Mouse (Mus musculus) hindbrain, embryonic 12.5 days (tissue): ENCODE results near the gene Msh6. TPM values are rescaled to one million over a fixed set of nuclear protein-coding genes. Genes with fewer than 3 reads are reported as not detected.
"Not testable (repeated sequence)": the region's sequence is repeated elsewhere in the genome, so short reads cannot be mapped to it uniquely, and the experiment has no call there.

ENCODE experiments used
- ATAC-seq: fragments of 200-750 bp; cut with Nextera tagmentation; 2 replicates; pipeline ENCODE4 v1.8.0; 2017; ENCODE audit warnings: moderate TSS enrichment; ENCODE audit not compliant: low FRiP score
- H3K27ac ChIP-seq: fragments of 300-500 bp; sonication (generic); 2 replicates; pipeline ENCODE4 v1.5.1; 2016; ENCODE audit warnings: mild to moderate bottlenecking
- H3K27me3 ChIP-seq: fragments of 300-500 bp; sonication (generic); 2 replicates; pipeline ENCODE4 v1.6.1; 2016; ENCODE audit warnings: mild to moderate bottlenecking
- H3K36me3 ChIP-seq: fragments of 300-500 bp; sonication (generic); 2 replicates; pipeline ENCODE4 v1.6.1; 2016; ENCODE audit warnings: mild to moderate bottlenecking
- H3K4me1 ChIP-seq: fragments of 300-500 bp; sonication (generic); 2 replicates; pipeline ENCODE4 v1.6.1; 2016
- H3K4me2 ChIP-seq: fragments of 300-500 bp; sonication (generic); replicated peaks from 2 replicates; pipeline ENCODE4 v1.6.1; 2016; ENCODE audit warnings: mild to moderate bottlenecking
- H3K4me3 ChIP-seq: fragments of 300-500 bp; sonication (generic); 2 replicates; pipeline ENCODE4 v1.5.1; 2016; ENCODE audit warnings: mild to moderate bottlenecking
- H3K9ac ChIP-seq: fragments of 300-500 bp; sonication (generic); 2 replicates; pipeline ENCODE4 v1.6.1; 2016; ENCODE audit warnings: mild to moderate bottlenecking, moderate library complexity
- H3K9me3 ChIP-seq: fragments of 300-500 bp; sonication (generic); replicated peaks from 2 replicates; pipeline ENCODE4 v1.6.1; 2016; ENCODE audit warnings: mild to moderate bottlenecking
- WGBS: fragments of 180-500 bp; shearing (Covaris S2); methylation state at CpG from one replicate; pipeline ENCODE4 v1.1.7; 2016; 5-methylcytosine and 5-hydroxymethylcytosine counted together
- polyA plus RNA-seq: library from polyadenylated mRNA; unstranded; fragments of >200 nt; fragmentation: Nextera tagmentation; extraction: Ambion mirVana; gene quantifications from 2 replicates; pipeline ENCODE4 v1.2.1, GENCODE M21; 2016

Msh6 gene
- 55.3 and 58.9 TPM in 2 replicates for polyA plus RNA-seq

GRCm38 (mm10) chr17:87974629-87975228 lies at the start of gene Msh6:
Msh6 (plus strand) TSS chr17:87975062.
- Histone ChIP-seq H3K27ac (peak within 1 kb of the TSS; percentile 91), H3K9ac (peak within 1 kb of the TSS; percentile 92), H3K9me3 (no peaks in the 10 kb centered on the region), H3K4me3 (peak within 1 kb of the TSS; percentile 98), H3K4me1 (peaks cover 11% of the 10 kb centered on the region), H3K4me2 (peak within 1 kb of the TSS; percentile 72), H3K36me3 (peaks cover 9% of the 10 kb centered on the region), H3K27me3 (no peaks in the 10 kb centered on the region)
- peak; percentile 100 for ATAC-seq
- under 1% methylated on average over 55 of the region's 63 CpGs for WGBS

DNA sequence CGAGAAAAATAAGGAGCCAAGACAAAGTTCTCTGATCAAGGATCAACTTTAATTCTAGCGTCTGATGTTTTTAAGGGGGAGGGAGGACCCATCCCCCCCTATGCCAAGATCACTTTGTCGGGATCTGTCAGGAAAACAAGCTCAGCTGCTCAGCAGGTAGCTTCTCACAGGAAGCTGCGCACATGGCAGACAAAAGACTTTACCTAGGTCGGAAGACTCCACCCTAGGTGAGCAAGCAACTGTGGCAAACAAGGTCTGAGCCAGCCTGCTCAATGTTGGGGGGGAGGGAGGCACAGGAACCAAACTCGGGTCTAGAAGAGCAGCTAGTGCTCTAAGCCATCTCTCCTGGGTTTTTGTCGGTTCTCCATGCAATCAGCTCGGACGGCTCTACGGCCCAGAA lies 40.5 kb upstream of the Msh6 start:
- Histone ChIP-seq H3K4me1 (no peaks in the 10 kb centered on the region), H3K4me2 (no peak overlapping the region), H3K9me3 (no peaks in the 10 kb centered on the region), H3K9ac (no peak overlapping the region), H3K4me3 (no peak overlapping the region), H3K27ac (no peak overlapping the region), H3K36me3 (no peaks in the 10 kb centered on the region), H3K27me3 (no peaks in the 10 kb centered on the region)
- no peak for ATAC-seq
- WGBS, result 84% methylated on average over 10 of the region's 10 CpGs

- no peaks in the 10 kb centered on the region for H3K9me3 ChIP-seq
- H3K4me2 ChIP-seq, result no peak overlapping the region
- no peaks in the 10 kb centered on the region for H3K27me3 ChIP-seq
- no peak overlapping the region for H3K4me3 ChIP-seq
- 84% methylated on average over 8 of the region's 8 CpGs for WGBS
- no peak for ATAC-seq
- H3K36me3 ChIP-seq, result no peaks in the 10 kb centered on the region
- H3K27ac ChIP-seq, result no peak overlapping the region
- H3K9ac ChIP-seq, result no peak overlapping the region
- H3K4me1 ChIP-seq, result no peaks in the 10 kb centered on the region
Measured at GRCm38 (mm10) chr17:87934736-87935135, 40.1 kb upstream of the Msh6 start.

- H3K4me3 ChIP-seq, result no peak overlapping the region
- no peaks in the 10 kb centered on the region for H3K27me3 ChIP-seq
- no peaks in the 10 kb centered on the region for H3K36me3 ChIP-seq
- ATAC-seq, result no peak
- H3K9ac ChIP-seq, result no peak overlapping the region
- H3K4me1 ChIP-seq, result no peaks in the 10 kb centered on the region
- no peaks in the 10 kb centered on the region for H3K9me3 ChIP-seq
- 92% methylated on average over 4 of the region's 4 CpGs for WGBS
- H3K27ac ChIP-seq, result no peak overlapping the region
- no peak overlapping the region for H3K4me2 ChIP-seq
Measured at GRCm38 (mm10) chr17:87936156-87936555, 38.7 kb upstream of the Msh6 start.

DNA sequence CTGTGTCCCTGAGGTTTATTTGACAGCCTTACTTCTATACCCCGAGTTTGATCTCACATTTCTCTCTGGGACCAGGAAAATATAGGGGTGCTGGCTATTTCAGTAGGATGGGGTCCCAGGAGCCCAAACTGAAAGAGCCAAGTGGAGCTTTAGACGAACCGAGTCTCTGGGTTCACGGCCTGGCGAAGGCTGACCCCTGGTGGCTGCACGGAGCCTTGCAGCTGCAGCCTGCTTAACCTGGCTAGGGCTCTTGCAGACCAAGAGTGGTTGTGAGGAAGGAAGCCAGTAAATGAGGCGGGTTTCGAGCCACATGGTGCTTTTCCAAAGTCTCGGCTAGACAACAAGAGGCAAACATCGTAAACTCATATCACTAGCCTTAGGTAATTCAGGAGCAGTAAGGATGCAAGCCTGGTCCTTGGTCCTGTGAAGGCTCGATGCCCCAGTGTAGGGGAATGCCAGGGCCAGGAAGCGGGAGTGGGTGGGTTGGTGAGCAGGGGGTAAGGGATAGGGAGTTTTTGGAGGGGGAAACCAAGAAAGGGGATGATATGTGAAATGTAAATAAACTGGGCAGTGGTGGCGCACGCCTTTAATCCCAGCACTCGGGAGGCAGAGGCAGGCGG lies 25.8 kb upstream of the Msh6 start:
- Histone ChIP-seq H3K9ac (no peak overlapping the region), H3K27ac (no peak overlapping the region), H3K27me3 (no peaks in the 10 kb centered on the region), H3K36me3 (no peaks in the 10 kb centered on the region), H3K9me3 (no peaks in the 10 kb centered on the region), H3K4me3 (no peak overlapping the region), H3K4me2 (no peak overlapping the region), H3K4me1 (no peaks in the 10 kb centered on the region)
- ATAC-seq, result no peak
- WGBS, result 46% methylated on average over 16 of the region's 16 CpGs

GRCm38 (mm10) chr17:87954618-87955124 lies 20.2 kb upstream of the Msh6 start:
- WGBS, result 89% methylated on average over 13 of the region's 13 CpGs
- not testable (repeated sequence) for ATAC-seq, H3K4me3 ChIP-seq

DNA sequence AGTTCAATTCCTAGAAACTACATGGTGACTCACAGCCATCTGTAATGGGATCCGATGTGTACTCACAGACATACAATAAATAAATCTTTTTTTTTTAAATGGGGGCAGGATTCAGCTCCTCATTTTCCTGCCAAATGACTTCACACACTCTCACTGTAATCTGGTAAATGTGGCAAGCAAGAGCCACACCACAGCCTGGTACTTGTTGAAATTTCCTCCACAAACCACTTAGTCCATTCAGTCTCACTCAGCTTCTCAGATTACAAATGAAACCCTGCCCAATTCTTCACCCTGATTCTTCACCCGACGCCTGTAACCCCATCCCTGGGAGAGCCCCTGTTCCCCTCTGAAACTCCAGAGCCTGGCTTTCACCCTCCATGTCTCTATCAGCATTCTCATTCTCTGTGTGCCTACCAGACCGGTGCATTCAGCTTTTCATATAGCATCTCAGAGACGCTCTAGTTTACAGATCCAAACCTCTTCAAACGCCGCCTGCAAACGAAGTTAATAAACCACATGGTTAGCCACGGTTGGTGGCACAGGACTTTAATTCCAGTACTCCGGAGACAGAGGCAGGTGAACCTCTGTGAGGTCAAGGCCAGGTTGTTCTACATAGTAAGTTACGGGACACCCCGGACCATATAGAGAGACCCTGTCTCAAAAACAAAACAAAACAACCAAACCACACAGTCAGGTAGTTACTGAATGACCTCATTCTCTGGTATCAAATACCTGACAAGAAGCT lies 17.6 kb upstream of the Msh6 start:
- no peaks in the 10 kb centered on the region for H3K36me3 ChIP-seq
- H3K9me3 ChIP-seq, result no peaks in the 10 kb centered on the region
- no peak overlapping the region for H3K4me2 ChIP-seq
- no peak overlapping the region for H3K27ac ChIP-seq
- no peaks in the 10 kb centered on the region for H3K27me3 ChIP-seq
- ATAC-seq, result no peak
- no peak overlapping the region for H3K4me3 ChIP-seq
- H3K9ac ChIP-seq, result no peak overlapping the region
- 76% methylated on average over 12 of the region's 12 CpGs for WGBS
- no peaks in the 10 kb centered on the region for H3K4me1 ChIP-seq

More at GRCm38 (mm10) chr17:87954618-87955124, 20.2 kb upstream of the Msh6 start:
- H3K9ac ChIP-seq, H3K4me2 ChIP-seq, H3K27ac ChIP-seq, H3K36me3 ChIP-seq, H3K4me1 ChIP-seq, H3K27me3 ChIP-seq, H3K9me3 ChIP-seq: not testable (repeated sequence)

GRCm38 (mm10) chr17:87958283-87958682 lies 16.6 kb upstream of the Msh6 start:
- no peak overlapping the region for H3K4me2 ChIP-seq
- H3K27me3 ChIP-seq, result no peaks in the 10 kb centered on the region
- 61% methylated on average over 8 of the region's 8 CpGs for WGBS
- no peak overlapping the region for H3K27ac ChIP-seq
- H3K9ac ChIP-seq, result no peak overlapping the region
- no peak for ATAC-seq
- H3K36me3 ChIP-seq, result no peaks in the 10 kb centered on the region
- H3K9me3 ChIP-seq, result no peaks in the 10 kb centered on the region
- no peaks in the 10 kb centered on the region for H3K4me1 ChIP-seq
- H3K4me3 ChIP-seq, result no peak overlapping the region

DNA sequence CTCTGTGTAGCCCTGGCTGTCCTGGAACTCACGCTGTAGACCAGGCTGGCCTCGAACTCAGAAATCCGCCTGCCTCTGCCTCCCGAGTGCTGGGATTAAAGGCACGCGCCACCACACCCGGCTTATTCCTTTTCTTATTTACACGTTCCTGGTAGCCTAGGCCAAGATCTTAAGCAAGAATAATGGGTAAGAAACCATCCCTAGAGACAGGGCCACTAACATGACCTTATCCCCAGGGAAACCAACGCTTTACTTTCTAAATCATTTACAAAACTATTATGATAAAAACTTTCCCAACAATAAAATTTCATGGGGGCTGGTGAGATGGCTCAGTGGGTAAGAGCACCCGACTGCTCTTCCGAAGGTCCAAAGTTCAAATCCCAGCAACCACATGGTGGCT lies 15.5 kb upstream of the Msh6 start:
- not testable (repeated sequence) for ATAC-seq, H3K4me2 ChIP-seq, H3K4me1 ChIP-seq, H3K27ac ChIP-seq, H3K9me3 ChIP-seq, H3K27me3 ChIP-seq, H3K36me3 ChIP-seq, H3K9ac ChIP-seq, H3K4me3 ChIP-seq
- WGBS, result 94% methylated on average over 11 of the region's 11 CpGs

DNA sequence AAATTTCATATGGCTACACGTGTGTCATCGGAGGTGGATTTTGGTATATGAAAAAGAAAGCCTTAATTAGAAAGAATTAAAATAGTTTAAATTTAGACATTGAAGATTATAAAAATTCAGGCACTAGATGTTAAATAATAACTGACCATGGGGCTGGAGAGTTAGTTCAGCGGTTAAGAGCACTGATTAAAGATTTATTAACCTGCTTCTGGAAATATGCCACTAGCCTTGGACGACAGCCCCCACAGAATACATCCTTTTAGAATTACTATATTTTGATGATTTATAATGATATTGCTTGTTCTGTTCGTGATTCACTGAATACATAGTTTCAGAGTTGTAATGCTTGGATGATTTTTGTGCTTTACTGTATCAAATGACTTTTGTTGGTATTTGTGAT lies 14.9 kb upstream of the Msh6 start:
- H3K36me3 ChIP-seq, H3K4me3 ChIP-seq, ATAC-seq, H3K9ac ChIP-seq, H3K27me3 ChIP-seq, H3K4me2 ChIP-seq, H3K9me3 ChIP-seq, H3K27ac ChIP-seq, H3K4me1 ChIP-seq: not testable (repeated sequence)
- WGBS, result 92% methylated on average over 5 of the region's 5 CpGs

DNA sequence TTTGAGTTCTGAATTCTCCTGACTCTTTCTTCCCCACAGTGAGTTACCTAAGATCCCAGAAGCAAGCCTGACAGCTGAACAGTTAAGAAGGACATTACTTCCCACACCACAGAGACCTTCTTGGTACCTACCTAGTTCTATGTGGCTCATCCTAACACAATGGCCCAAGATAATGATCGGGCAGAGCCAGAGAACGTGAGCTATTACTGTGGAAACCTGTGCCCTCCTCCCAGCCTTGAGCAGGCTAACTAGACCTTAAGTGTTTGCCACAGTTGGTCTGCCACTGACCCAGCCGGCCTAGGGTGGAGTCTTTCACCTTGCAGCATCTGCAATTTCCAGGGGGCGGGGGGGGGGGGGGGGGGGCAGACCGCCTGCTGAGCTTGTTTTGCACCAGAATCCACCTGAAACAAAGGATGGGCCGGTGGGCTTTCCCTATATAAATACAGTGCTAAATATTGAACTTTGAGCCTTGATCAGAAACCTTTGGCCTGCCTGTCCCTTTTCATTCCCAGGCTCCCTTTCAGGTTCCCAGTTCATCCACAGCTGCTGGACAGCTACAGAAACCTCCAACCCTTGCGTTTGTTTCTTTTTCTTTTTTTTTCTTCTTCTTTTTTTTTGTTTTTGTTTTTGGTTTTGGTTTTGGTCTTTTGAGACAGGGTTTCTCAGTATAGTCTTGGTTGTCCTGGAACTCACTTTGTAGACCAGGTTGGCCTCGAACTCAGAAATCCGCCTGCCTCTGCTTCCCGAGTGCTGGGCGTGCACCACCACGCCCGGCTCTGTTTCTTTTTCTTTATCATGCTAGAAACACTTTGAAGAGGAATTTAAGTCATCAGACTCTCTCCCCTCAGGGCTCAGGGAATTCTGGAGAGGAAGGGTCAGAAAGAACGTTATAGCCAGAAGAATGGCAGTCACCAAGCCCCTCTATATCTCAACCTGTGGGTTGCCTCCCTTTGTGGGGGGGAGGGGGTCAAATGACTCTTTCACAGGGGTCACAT lies 11.5 kb upstream of the Msh6 start:
- no peak overlapping the region for H3K4me2 ChIP-seq

More for the DNA sequence above, 11.5 kb upstream of the Msh6 start:
- 91% methylated on average over 13 of the region's 14 CpGs for WGBS
- no peaks in the 10 kb centered on the region for H3K27me3 ChIP-seq
- H3K4me3 ChIP-seq, result no peak overlapping the region
- no peaks in the 10 kb centered on the region for H3K4me1 ChIP-seq
- H3K9me3 ChIP-seq, result no peaks in the 10 kb centered on the region
- no peaks in the 10 kb centered on the region for H3K36me3 ChIP-seq
- no peak overlapping the region for H3K9ac ChIP-seq
- no peak for ATAC-seq
- H3K27ac ChIP-seq, result no peak overlapping the region
